Mouse (Mus musculus): Measurements from ENCODE around the gene Bfsp1.

GRCm38 (mm10) chr2:143796335-143797013 lies 66.5 kb downstream of the Bfsp1 start:
- TF ChIP-seq CTCF (IDR thresholded peaks at IDR 0.05; ENCODE audit: low read depth, low read length) (no peak), GATA1 (IDR thresholded peaks at IDR 0.05; ENCODE audit: borderline replicate concordance, low read length) (no peak), POLR2AphosphoS5 (IDR thresholded peaks at IDR 0.05; ENCODE audit: insufficient replicate concordance, low read depth, low read length) (no peak)
